Mouse (Mus musculus) cerebellum, postnatal 4 days (tissue): ENCODE measurements at regions not wholly inside any gene's neighbourhood (a gene's known extent, or its start where the extent isn't known, plus 50 kb on each side); places are given as distances from the start of the nearest gene placed in this dataset.
A peak's percentile ranks its signal among the peaks of the same experiment; 100 is the strongest.

Source experiments
- DNase-seq, 2 experiments: peaks; one replicate each; pipeline ENCODE4 v3.0.0; 2022; ENCODE audit warnings: low spot score in 2 of 2, mixed read lengths in 1 of 2

GRCm38 (mm10) chr14:103932170-103932569 is 88.0 kb upstream of the Ednrb start:
- DNase-seq: no peak

- no peak for DNase-seq
These were observed 85.6 kb upstream of the Ednrb start for GRCm38 (mm10) chr14:103929734-103930364.

- DNase-seq: no peak
These were observed 85.0 kb upstream of the Ednrb start for GRCm38 (mm10) chr14:103929155-103929729.

GRCm38 (mm10) chr14:103920169-103920568 is 76.0 kb upstream of the Ednrb start:
- no peak for DNase-seq

- no peak for DNase-seq
These were observed 75.2 kb upstream of the Ednrb start for GRCm38 (mm10) chr14:103919380-103919779.

- no peak for DNase-seq
These were observed 69.3 kb upstream of the Ednrb start for GRCm38 (mm10) chr14:103913453-103913852.

GRCm38 (mm10) chr14:103911707-103912106 is 67.5 kb upstream of the Ednrb start:
- DNase-seq: no peak

- DNase-seq: no peak
These were observed 67.1 kb upstream of the Ednrb start for GRCm38 (mm10) chr14:103911280-103911679.

GRCm38 (mm10) chr14:103906417-103907070 is 62.3 kb upstream of the Ednrb start:
- DNase-seq: no peak

- no peak for DNase-seq
These were observed 56.6 kb upstream of the Ednrb start for GRCm38 (mm10) chr14:103900817-103901216.

- DNase-seq: peak; percentile 10 to 19
These were observed 55.1 kb upstream of the Ednrb start for GRCm38 (mm10) chr14:103899111-103899814.

- peak; percentile 5 to 19 for DNase-seq
These were observed 54.5 kb upstream of the Ednrb start for GRCm38 (mm10) chr14:103898689-103899088.

GRCm38 (mm10) chr14:103895261-103895660 is 51.1 kb upstream of the Ednrb start:
- DNase-seq: no peak
